Mouse (Mus musculus): ENCODE data around the gene Ror1. TPM values are rescaled to one million over a fixed set of nuclear protein-coding genes. Genes with fewer than 3 reads are reported as not detected.

Ror1 gene
- polyA plus RNA-seq, 1 experiment from 2014 or later, result 1.1 TPM

GRCm38 (mm10) chr4:100132261-100132660 is 36.7 kb downstream of the Ror1 start:
- no peak overlapping the region for H3K9ac ChIP-seq (replicated peaks)
- no peak for ATAC-seq
- no peak overlapping the region for H3K4me3 ChIP-seq (replicated peaks)
- no peaks in the 10 kb centered on the region for H3K4me1 ChIP-seq (replicated peaks)
- no peaks in the 10 kb centered on the region for H3K9me3 ChIP-seq
- 86% methylated on average over 3 of the region's 3 CpGs for whole genome bisulfite sequencing
- H3K36me3 ChIP-seq, result no peaks in the 10 kb centered on the region
- no peak overlapping the region for H3K27ac ChIP-seq
- no peaks in the 10 kb centered on the region for H3K27me3 ChIP-seq
- no peak overlapping the region for H3K4me2 ChIP-seq (replicated peaks)

GRCm38 (mm10) chr4:100136046-100136445 is 40.5 kb downstream of the Ror1 start:
- H3K36me3 ChIP-seq, result no peaks in the 10 kb centered on the region
- H3K4me2 ChIP-seq (replicated peaks), result no peak overlapping the region
- ATAC-seq, result no peak
- no peak overlapping the region for H3K4me3 ChIP-seq (replicated peaks)
- 89% methylated on average over 4 of the region's 4 CpGs for WGBS
- no peaks in the 10 kb centered on the region for H3K27me3 ChIP-seq
- H3K27ac ChIP-seq, result no peak overlapping the region
- H3K9me3 ChIP-seq, result no peaks in the 10 kb centered on the region
- no peak overlapping the region for H3K9ac ChIP-seq (replicated peaks)
- H3K4me1 ChIP-seq (replicated peaks), result no peaks in the 10 kb centered on the region

- no peak for ATAC-seq
- Histone ChIP-seq H3K4me3 (replicated peaks) (no peak overlapping the region), H3K36me3 (no peaks in the 10 kb centered on the region), H3K9me3 (no peaks in the 10 kb centered on the region), H3K27me3 (no peaks in the 10 kb centered on the region), H3K27ac (no peak overlapping the region), H3K4me2 (replicated peaks) (no peak overlapping the region), H3K4me1 (replicated peaks) (no peaks in the 10 kb centered on the region), H3K9ac (replicated peaks) (no peak overlapping the region)
- 90% methylated on average over 11 of the region's 11 CpGs for WGBS
Measured at GRCm38 (mm10) chr4:100137102-100137835, 41.7 kb downstream of the Ror1 start.

- Histone ChIP-seq H3K4me2 (replicated peaks) (no peak overlapping the region), H3K4me3 (replicated peaks) (no peak overlapping the region), H3K9ac (replicated peaks) (no peak overlapping the region), H3K27me3 (no peaks in the 10 kb centered on the region), H3K36me3 (no peaks in the 10 kb centered on the region), H3K4me1 (replicated peaks) (no peaks in the 10 kb centered on the region), H3K27ac (no peak overlapping the region), H3K9me3 (no peaks in the 10 kb centered on the region)
- 79% methylated on average over 2 of the region's 2 CpGs for WGBS
- no peak for ATAC-seq
Measured at GRCm38 (mm10) chr4:100141626-100142025, 46.0 kb downstream of the Ror1 start.

GRCm38 (mm10) chr4:100144744-100145143 is 49.2 kb downstream of the Ror1 start:
- H3K4me3 ChIP-seq (replicated peaks), result no peak overlapping the region
- no peak overlapping the region for H3K27ac ChIP-seq
- H3K9me3 ChIP-seq, result no peaks in the 10 kb centered on the region
- H3K4me2 ChIP-seq (replicated peaks), result no peak overlapping the region
- ATAC-seq, result no peak
- H3K27me3 ChIP-seq, result no peaks in the 10 kb centered on the region
- no peaks in the 10 kb centered on the region for H3K4me1 ChIP-seq (replicated peaks)
- H3K9ac ChIP-seq (replicated peaks), result no peak overlapping the region
- no peaks in the 10 kb centered on the region for H3K36me3 ChIP-seq
- 75% methylated on average over 4 of the region's 4 CpGs for WGBS

- ATAC-seq, result no peak
- Histone ChIP-seq H3K36me3 (no peaks in the 10 kb centered on the region), H3K4me1 (replicated peaks) (peaks cover 6% of the 10 kb centered on the region), H3K4me2 (replicated peaks) (no peak overlapping the region), H3K9ac (replicated peaks) (no peak overlapping the region), H3K27ac (no peak overlapping the region), H3K27me3 (no peaks in the 10 kb centered on the region), H3K9me3 (no peaks in the 10 kb centered on the region), H3K4me3 (replicated peaks) (no peak overlapping the region)
- 90% methylated on average over 1 of the region's 1 CpGs for WGBS
Measured at GRCm38 (mm10) chr4:100150797-100151196, 55.2 kb downstream of the Ror1 start.

GRCm38 (mm10) chr4:100154560-100155130 is 59.1 kb downstream of the Ror1 start:
- Histone ChIP-seq H3K27ac (no peak overlapping the region), H3K36me3 (no peaks in the 10 kb centered on the region), H3K4me3 (replicated peaks) (no peak overlapping the region), H3K9me3 (no peaks in the 10 kb centered on the region), H3K27me3 (no peaks in the 10 kb centered on the region), H3K4me1 (replicated peaks) (peaks cover 6% of the 10 kb centered on the region), H3K4me2 (replicated peaks) (no peak overlapping the region), H3K9ac (replicated peaks) (no peak overlapping the region)
- ATAC-seq, result 0 out of 2 replicates have a peak, but pooled peaks have one; percentile 20
- WGBS, result 26% methylated on average over 7 of the region's 7 CpGs

- no peak for ATAC-seq
- Histone ChIP-seq H3K9ac (replicated peaks) (no peak overlapping the region), H3K36me3 (no peaks in the 10 kb centered on the region), H3K4me3 (replicated peaks) (no peak overlapping the region), H3K9me3 (no peaks in the 10 kb centered on the region), H3K27ac (no peak overlapping the region), H3K27me3 (no peaks in the 10 kb centered on the region), H3K4me1 (replicated peaks) (peaks cover 10% of the 10 kb centered on the region), H3K4me2 (replicated peaks) (no peak overlapping the region)
- WGBS, result 93% methylated on average over 3 of the region's 3 CpGs
Measured at GRCm38 (mm10) chr4:100155731-100156130, 60.1 kb downstream of the Ror1 start.

- no peaks in the 10 kb centered on the region for H3K36me3 ChIP-seq
- H3K4me1 ChIP-seq (replicated peaks), result peaks cover 10% of the 10 kb centered on the region
- no peak overlapping the region for H3K4me3 ChIP-seq (replicated peaks)
- 84% methylated on average over 5 of the region's 5 CpGs for WGBS
- H3K4me2 ChIP-seq (replicated peaks), result no peak overlapping the region
- H3K9me3 ChIP-seq, result no peaks in the 10 kb centered on the region
- no peak overlapping the region for H3K27ac ChIP-seq
- H3K9ac ChIP-seq (replicated peaks), result no peak overlapping the region
- no peaks in the 10 kb centered on the region for H3K27me3 ChIP-seq
- ATAC-seq, result no peak
Measured at GRCm38 (mm10) chr4:100158401-100158800, 62.8 kb downstream of the Ror1 start.

- ATAC-seq, result no peak
- no peaks in the 10 kb centered on the region for H3K27me3 ChIP-seq
- H3K4me2 ChIP-seq (replicated peaks), result no peak overlapping the region
- H3K9me3 ChIP-seq, result no peaks in the 10 kb centered on the region
- H3K27ac ChIP-seq, result no peak overlapping the region
- no peak overlapping the region for H3K9ac ChIP-seq (replicated peaks)
- no peaks in the 10 kb centered on the region for H3K36me3 ChIP-seq
- 0 out of 2 replicates have a peak, but pooled peaks cover 4% of the 10 kb centered on the region for H3K4me1 ChIP-seq (replicated peaks)
- no peak overlapping the region for H3K4me3 ChIP-seq (replicated peaks)
Measured at GRCm38 (mm10) chr4:100160156-100160555, 64.6 kb downstream of the Ror1 start.

- WGBS, result 84% methylated on average over 7 of the region's 7 CpGs
- Histone ChIP-seq H3K4me1 (replicated peaks) (peaks cover 13% of the 10 kb centered on the region), H3K9me3 (no peaks in the 10 kb centered on the region), H3K27ac (no peak overlapping the region), H3K9ac (replicated peaks) (no peak overlapping the region), H3K27me3 (no peaks in the 10 kb centered on the region), H3K4me2 (replicated peaks) (no peak overlapping the region), H3K36me3 (no peaks in the 10 kb centered on the region), H3K4me3 (replicated peaks) (no peak overlapping the region)
- ATAC-seq, result no peak
Measured at GRCm38 (mm10) chr4:100165790-100166189, 70.2 kb downstream of the Ror1 start.

- H3K27ac ChIP-seq, result no peak overlapping the region
- H3K4me3 ChIP-seq (replicated peaks), result no peak overlapping the region
- H3K9me3 ChIP-seq, result no peaks in the 10 kb centered on the region
- no peak overlapping the region for H3K4me2 ChIP-seq (replicated peaks)
- no peak overlapping the region for H3K9ac ChIP-seq (replicated peaks)
- H3K36me3 ChIP-seq, result no peaks in the 10 kb centered on the region
- 60% methylated on average over 3 of the region's 3 CpGs for WGBS
- peaks cover 22% of the 10 kb centered on the region for H3K4me1 ChIP-seq (replicated peaks)
- H3K27me3 ChIP-seq, result no peaks in the 10 kb centered on the region
- ATAC-seq, result no peak
Measured at GRCm38 (mm10) chr4:100166871-100167270, 71.3 kb downstream of the Ror1 start.

- peak; percentile 67 for ATAC-seq
- Histone ChIP-seq H3K27ac (no peak overlapping the region), H3K4me1 (replicated peaks) (peaks cover 22% of the 10 kb centered on the region), H3K4me3 (replicated peaks) (no peak overlapping the region), H3K27me3 (no peaks in the 10 kb centered on the region), H3K9me3 (no peaks in the 10 kb centered on the region), H3K36me3 (no peaks in the 10 kb centered on the region), H3K4me2 (replicated peaks) (peak overlapping the region; percentile 42; the same call in 1 of the 2 replicates), H3K9ac (replicated peaks) (no peak overlapping the region)
- WGBS, result 62% methylated on average over 5 of the region's 5 CpGs
Measured at GRCm38 (mm10) chr4:100169683-100170082, 74.1 kb downstream of the Ror1 start.

Data from midbrain, embryonic 13.5 days (tissue).